Mouse (Mus musculus) embryonic facial prominence, embryonic 14.5 days (tissue): ENCODE data around the gene Alyref2. TPM values are rescaled to one million over a fixed set of nuclear protein-coding genes. Genes with fewer than 3 reads are reported as not detected.

Experiments
- ATAC-seq: fragments of 200-750 bp; cut with Nextera tagmentation; 2 replicates; pipeline ENCODE4 v1.8.0; 2017; ENCODE audit warnings: low read depth, moderate number of reproducible peaks, moderate TSS enrichment
- DNase-seq: peaks from one replicate; pipeline ENCODE4 v3.0.0-alpha.2; 2015; ENCODE audit warnings: low spot score
- H3K27ac ChIP-seq: fragments of 300-500 bp; sonication (generic); replicated peaks from 2 replicates; pipeline ENCODE4 v1.5.1; 2014; ENCODE audit warnings: low read depth, mild to moderate bottlenecking, low read length, moderate library complexity
- H3K27me3 ChIP-seq: fragments of 300-500 bp; sonication (generic); replicated peaks from 2 replicates; pipeline ENCODE4 v1.6.1; 2014; ENCODE audit warnings: low read length; ENCODE audit not compliant: control insufficient read depth, insufficient read depth
- H3K36me3 ChIP-seq: fragments of 300-500 bp; sonication (generic); 2 replicates; pipeline ENCODE4 v1.6.1; 2014; ENCODE audit warnings: low read length, mixed read lengths; ENCODE audit not compliant: control insufficient read depth, insufficient read depth
- H3K4me1 ChIP-seq: fragments of 300-500 bp; sonication (generic); 2 replicates; pipeline ENCODE4 v1.6.1; 2014; ENCODE audit warnings: antibody characterized with exemption, low read length; ENCODE audit not compliant: control insufficient read depth, insufficient read depth
- H3K4me2 ChIP-seq: fragments of 300-500 bp; sonication (generic); 2 replicates; pipeline ENCODE4 v1.6.1; 2014; ENCODE audit warnings: low read depth, mild to moderate bottlenecking, low read length, moderate library complexity, mixed read lengths
- H3K4me3 ChIP-seq: fragments of 300-500 bp; sonication (generic); 2 replicates; pipeline ENCODE4 v1.5.1; 2014; ENCODE audit warnings: low read depth, mild to moderate bottlenecking, low read length
- H3K9ac ChIP-seq: fragments of 300-500 bp; sonication (generic); 2 replicates; pipeline ENCODE4 v1.6.1; 2014; ENCODE audit warnings: low read depth, mild to moderate bottlenecking, low read length, moderate library complexity, mixed read lengths
- H3K9me3 ChIP-seq: fragments of 300-500 bp; sonication (generic); 2 replicates; pipeline ENCODE4 v1.6.1; 2016; ENCODE audit warnings: low read length; ENCODE audit not compliant: control insufficient read depth
- WGBS: fragments of 180-500 bp; shearing (Covaris S2); extraction: QIAGEN DNeasy Blood & Tissue Kit; methylation state at CpG from one replicate; pipeline ENCODE4 v1.1.7; 2014; 5-methylcytosine and 5-hydroxymethylcytosine counted together
- polyA plus RNA-seq: library from polyadenylated mRNA; unstranded; fragments of >200 nt; fragmentation: Nextera tagmentation; extraction: Ambion mirVana; gene quantifications from 2 replicates; pipeline ENCODE4 v1.2.1, GENCODE M21; 2014

Gene Alyref2
- polyA plus RNA-seq, 1 experiment from 2014 or later, result 13.8 TPM

DNA sequence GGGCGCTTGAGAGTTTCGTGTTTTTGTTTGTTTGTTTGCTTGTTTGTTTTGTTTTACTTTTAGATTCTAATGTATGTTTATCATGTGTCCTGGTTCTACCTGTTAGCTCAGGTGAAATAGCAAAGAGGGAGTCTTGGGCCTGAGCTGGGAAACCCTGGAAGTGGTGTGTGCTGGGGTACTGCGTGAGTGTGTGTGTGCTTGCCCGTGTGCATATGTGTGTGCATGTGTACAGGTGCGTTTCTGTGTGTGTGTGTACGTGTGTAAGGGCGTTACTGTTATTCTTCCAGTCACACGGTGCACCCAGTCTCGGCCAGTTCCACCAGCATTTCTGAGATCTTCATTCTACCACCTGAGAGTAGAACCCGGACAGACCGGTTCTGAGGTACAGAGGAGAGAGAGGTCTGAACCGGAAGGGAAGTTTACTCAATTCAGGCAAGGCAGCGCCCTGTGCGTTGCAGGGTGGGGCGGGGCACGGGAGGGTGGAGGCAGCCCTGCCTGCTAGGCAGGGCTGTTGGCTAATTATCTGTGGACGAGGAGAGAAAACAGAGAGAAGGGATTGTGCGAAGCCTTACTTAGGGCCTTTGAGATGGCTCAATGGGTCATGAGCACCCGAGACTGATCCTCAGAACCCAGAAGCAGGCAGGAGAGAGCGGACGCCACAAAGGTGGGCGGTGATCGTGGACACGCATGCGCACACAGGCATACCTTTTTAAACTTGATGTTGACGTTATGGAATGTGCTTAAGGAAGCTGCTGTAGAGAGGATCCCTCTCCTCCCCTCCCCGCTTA, 25.3 kb upstream of the Alyref2 start:
- H3K4me2 ChIP-seq, result peak overlapping the region; percentile 43
- peaks cover 3% of the 10 kb centered on the region for H3K9me3 ChIP-seq
- ATAC-seq (peak; percentile 94), DNase-seq (peak; percentile 85)
- no peaks in the 10 kb centered on the region for H3K36me3 ChIP-seq
- H3K4me3 ChIP-seq, result peak overlapping the region; percentile 33
- peak overlapping the region; percentile 42; the same call in 1 of the 2 replicates for H3K9ac ChIP-seq
- no peaks in the 10 kb centered on the region for H3K4me1 ChIP-seq
- WGBS, result 55% methylated on average over 25 of the region's 27 CpGs
- H3K27me3 ChIP-seq, result no peaks in the 10 kb centered on the region
- H3K27ac ChIP-seq, result peak overlapping the region; percentile 77

DNA sequence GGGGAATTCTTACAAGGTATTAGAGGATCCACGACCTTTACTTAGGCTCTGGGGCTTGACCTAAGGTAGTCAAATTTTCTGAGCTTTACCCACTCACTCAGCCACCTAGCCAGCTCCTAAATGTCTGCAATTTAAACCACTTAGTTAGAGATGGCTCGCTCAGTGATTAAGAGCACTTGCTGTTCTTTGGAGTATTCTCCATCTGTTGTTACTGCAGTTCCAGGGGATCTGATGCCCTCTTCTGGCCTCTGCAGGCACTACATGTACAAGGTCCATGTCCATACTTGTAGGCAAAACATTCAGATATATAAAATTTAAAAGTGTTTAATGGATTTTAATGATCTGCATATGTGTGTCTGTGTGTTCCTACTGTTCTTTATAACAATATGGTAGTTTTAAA, 24.3 kb upstream of the Alyref2 start:
- Histone ChIP-seq H3K4me1 (no peaks in the 10 kb centered on the region), H3K36me3 (no peaks in the 10 kb centered on the region), H3K27ac (no peak overlapping the region; the same call in 1 of the 2 replicates), H3K9ac (no peak overlapping the region), H3K9me3 (peaks cover 7% of the 10 kb centered on the region), H3K27me3 (no peaks in the 10 kb centered on the region), H3K4me3 (no peak overlapping the region), H3K4me2 (no peak overlapping the region)
- ATAC-seq, result peak; percentile 34; the same call in 1 of the 2 replicates
- DNase-seq, result peak; percentile 52
- WGBS, result 48% methylated on average over 2 of the region's 2 CpGs

DNA sequence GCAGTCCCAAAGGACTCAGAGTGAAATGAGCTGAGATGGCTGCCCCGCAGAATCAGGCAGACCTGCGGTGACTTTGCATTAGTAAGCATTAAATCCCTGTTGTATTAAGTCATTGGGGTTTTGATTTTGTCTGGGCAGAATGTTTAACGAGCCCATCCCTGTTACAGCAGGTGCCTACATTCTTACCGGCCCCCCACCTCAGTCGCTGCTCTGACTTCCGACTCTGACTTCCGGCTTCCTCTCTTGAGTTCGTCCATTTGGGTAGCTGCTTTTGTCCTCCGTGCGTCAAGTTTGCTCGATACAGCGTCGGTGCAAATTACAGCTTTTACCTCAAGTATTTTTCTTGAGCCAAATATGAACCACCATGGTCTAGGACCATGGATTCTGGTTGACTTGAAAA, 9.0 kb upstream of the Alyref2 start:
- H3K4me1 ChIP-seq, result no peaks in the 10 kb centered on the region
- H3K4me2 ChIP-seq, result no peak overlapping the region
- H3K9me3 ChIP-seq, result peaks cover 16% of the 10 kb centered on the region; the same call in 1 of the 2 replicates
- H3K4me3 ChIP-seq, result no peak overlapping the region
- whole genome bisulfite sequencing, result 91% methylated on average over 13 of the region's 13 CpGs
- no peak overlapping the region for H3K9ac ChIP-seq
- ATAC-seq (no peak), DNase-seq (no peak)
- H3K27ac ChIP-seq, result no peak overlapping the region
- H3K27me3 ChIP-seq, result no peaks in the 10 kb centered on the region
- H3K36me3 ChIP-seq, result no peaks in the 10 kb centered on the region

DNA sequence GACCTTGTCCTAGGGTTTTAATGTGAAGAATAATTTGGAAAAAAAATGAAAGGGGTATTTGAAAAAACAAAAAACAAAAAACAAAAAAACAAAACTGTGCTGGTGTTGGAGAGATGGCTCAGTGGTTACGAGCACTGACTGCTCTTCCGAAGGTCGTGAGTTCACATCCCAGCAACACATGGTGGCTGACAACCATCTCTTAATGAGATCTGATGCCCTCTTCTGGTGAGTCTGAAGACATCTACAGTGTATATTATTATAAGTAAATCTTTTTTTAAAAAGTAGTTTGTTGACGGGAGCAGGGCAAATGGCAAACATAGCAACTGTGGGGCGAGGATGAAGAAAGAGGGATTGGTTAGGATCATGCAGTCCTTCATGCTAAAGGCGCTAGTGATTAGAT, 7.9 kb upstream of the Alyref2 start:
- H3K9ac ChIP-seq, result no peak overlapping the region
- H3K36me3 ChIP-seq, result no peaks in the 10 kb centered on the region
- 90% methylated on average over 6 of the region's 6 CpGs for WGBS
- H3K4me3 ChIP-seq, result no peak overlapping the region
- no peak overlapping the region for H3K27ac ChIP-seq
- H3K4me2 ChIP-seq, result no peak overlapping the region
- no peak for ATAC-seq
- no peaks in the 10 kb centered on the region for H3K27me3 ChIP-seq
- peaks cover 9% of the 10 kb centered on the region; the same call in 1 of the 2 replicates for H3K9me3 ChIP-seq
- no peak for DNase-seq
- no peaks in the 10 kb centered on the region for H3K4me1 ChIP-seq

DNA sequence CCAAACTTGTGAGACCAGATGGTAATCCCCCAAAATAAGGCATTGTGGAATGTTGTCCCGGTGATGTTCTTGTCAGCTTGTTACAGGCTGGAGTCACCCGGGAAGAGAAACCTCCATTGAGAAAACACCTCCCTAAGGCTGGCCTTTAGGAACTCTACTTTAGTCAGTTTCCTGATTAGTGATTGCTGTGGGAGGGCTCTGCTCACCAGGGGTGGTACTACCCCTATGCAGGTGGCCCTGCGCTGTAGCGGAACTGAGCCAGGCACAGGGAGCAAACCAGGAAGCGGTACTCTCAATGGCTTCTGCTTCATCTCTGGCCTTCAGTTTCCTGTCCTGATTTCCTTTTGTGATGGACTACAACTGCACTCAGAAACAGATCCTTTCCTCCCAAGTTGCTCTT, 3.4 kb upstream of the Alyref2 start:
- H3K36me3 ChIP-seq, result no peaks in the 10 kb centered on the region
- no peak overlapping the region for H3K9ac ChIP-seq
- 0 out of 2 replicates have a peak, but pooled peaks cover 3% of the 10 kb centered on the region for H3K4me1 ChIP-seq
- DNase-seq, result no peak
- 0 out of 2 replicates have a peak, but pooled peaks cover 4% of the 10 kb centered on the region for H3K9me3 ChIP-seq
- H3K4me3 ChIP-seq, result no peak overlapping the region
- no peak for ATAC-seq
- no peaks in the 10 kb centered on the region for H3K27me3 ChIP-seq
- H3K4me2 ChIP-seq, result no peak overlapping the region
- WGBS, result 75% methylated on average over 5 of the region's 5 CpGs
- H3K27ac ChIP-seq, result no peak overlapping the region

DNA sequence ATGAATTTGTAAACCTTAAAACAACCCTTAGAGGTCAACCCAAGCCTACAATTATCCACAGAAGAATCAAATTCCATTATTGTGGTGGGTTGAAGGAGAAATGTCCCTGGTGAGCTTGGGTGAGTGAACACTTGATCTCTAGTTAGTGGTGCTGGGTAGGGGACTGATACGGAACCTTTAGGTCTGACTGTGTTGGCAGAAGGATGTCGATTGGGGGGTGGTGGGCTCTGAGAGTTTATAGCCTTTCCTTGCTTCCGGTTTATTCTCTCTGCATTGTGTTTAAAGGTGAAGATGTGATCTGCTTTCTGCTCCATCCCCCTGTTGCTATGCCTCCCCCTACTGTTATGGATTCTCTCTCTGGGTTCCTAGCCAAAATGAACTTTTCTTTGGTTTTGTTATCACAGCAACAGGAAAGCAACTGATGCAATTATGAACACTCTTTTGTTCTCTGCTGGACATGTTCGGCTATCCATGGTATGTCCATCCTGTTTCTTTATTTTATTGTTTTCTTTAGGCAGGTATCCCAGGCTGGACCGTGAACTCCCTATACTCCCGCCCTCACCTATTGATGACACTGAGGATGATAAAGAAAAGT, 2.2 kb upstream of the Alyref2 start:
- Histone ChIP-seq H3K36me3 (no peaks in the 10 kb centered on the region), H3K4me2 (no peak overlapping the region), H3K9me3 (0 out of 2 replicates have a peak, but pooled peaks cover 4% of the 10 kb centered on the region), H3K9ac (no peak overlapping the region), H3K27me3 (no peaks in the 10 kb centered on the region), H3K4me3 (no peak overlapping the region), H3K27ac (no peak overlapping the region; the same call in 1 of the 2 replicates), H3K4me1 (0 out of 2 replicates have a peak, but pooled peaks cover 3% of the 10 kb centered on the region)
- 63% methylated on average over 6 of the region's 6 CpGs for WGBS
- DNase-seq (no peak), ATAC-seq (no peak)

DNA sequence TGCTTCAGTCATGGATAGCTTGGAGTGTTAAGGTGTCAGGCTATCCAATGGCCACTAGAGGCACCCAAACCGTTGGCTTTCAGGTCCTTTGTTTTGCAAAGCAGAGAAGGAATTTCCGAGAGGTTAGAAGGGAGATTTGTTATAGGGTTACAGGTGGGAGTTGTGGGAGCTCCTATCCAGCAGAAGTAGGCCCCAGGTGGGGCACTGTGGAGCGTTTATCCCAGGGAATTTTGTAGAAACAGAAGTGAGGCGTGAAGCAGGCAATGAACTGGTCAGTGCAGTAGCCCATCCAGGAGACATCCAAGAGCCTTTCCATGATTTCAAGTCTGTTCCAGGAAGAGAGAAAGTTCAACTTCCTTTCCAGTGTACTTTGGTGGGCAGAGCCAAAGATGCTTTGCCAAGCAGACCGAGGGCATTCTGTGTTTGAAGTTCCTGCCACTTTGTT, 1.6 kb upstream of the Alyref2 start:
- Histone ChIP-seq H3K9ac (no peak overlapping the region), H3K9me3 (0 out of 2 replicates have a peak, but pooled peaks cover 4% of the 10 kb centered on the region), H3K4me2 (peak overlapping the region; percentile 43), H3K4me3 (peak overlapping the region; percentile 10; the same call in 1 of the 2 replicates), H3K27ac (peak overlapping the region; percentile 61; the same call in 1 of the 2 replicates), H3K4me1 (0 out of 2 replicates have a peak, but pooled peaks cover 3% of the 10 kb centered on the region), H3K27me3 (no peaks in the 10 kb centered on the region), H3K36me3 (no peaks in the 10 kb centered on the region)
- ATAC-seq (no peak), DNase-seq (peak; percentile 63)
- WGBS, result 4% methylated on average over 5 of the region's 5 CpGs

DNA sequence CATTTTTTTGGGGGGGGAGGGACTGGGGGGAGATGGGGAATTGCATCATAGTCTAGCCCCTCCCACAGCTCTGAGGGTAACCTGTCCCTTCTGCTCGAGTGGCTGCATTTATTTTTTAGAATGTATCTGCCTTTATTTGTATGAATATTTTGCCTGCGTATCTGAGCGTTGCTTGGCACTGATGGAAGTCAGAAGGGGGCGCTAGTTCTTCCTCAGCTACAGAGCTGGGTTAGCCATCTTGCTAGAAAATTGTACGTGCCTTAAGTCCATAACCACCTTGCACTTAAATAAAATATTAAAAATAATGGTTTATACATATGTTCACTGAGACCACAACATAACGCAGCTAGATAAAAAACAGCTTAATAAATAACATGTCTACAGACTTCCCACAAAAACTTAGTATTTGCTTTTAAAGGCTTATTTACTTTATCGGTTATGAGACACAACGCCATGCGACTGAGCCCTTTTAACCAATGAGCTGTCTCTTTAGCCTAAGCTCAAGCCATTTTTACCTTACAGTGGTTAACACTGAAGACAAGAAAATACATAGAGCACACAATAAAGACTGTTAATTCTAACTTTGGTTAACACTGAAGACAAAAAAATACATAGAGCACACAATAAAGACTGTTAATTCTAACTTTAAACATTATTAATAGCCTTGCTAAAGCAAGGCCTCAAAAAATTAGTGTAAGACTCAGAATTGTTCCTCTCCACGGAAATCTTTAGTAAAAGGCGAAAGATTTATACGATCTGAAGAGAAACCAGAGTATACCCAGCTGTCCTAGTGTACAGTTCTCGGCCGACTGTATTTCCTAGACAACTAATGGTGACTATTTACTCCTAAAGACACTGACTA, 659 bp upstream of the Alyref2 start:
- ATAC-seq (peak; percentile 85), DNase-seq (peak; percentile 91)
- Histone ChIP-seq H3K4me3 (peak overlapping the region; percentile 53), H3K9me3 (no peaks in the 10 kb centered on the region), H3K4me2 (peak overlapping the region; percentile 71), H3K9ac (peak overlapping the region; percentile 86; the same call in 1 of the 2 replicates), H3K36me3 (no peaks in the 10 kb centered on the region), H3K27me3 (no peaks in the 10 kb centered on the region), H3K27ac (peak overlapping the region; percentile 93), H3K4me1 (0 out of 2 replicates have a peak, but pooled peaks cover 3% of the 10 kb centered on the region)
- under 1% methylated on average over 14 of the region's 14 CpGs for WGBS
